Comparison of ENCODE assay signal across 9 mouse cellular contexts in genomic region chr2:84885084-84886055, GRCm38 (mm10). TPM values are rescaled to one million over a fixed set of nuclear protein-coding genes. Genes with fewer than 3 reads are reported as not detected.
DNase-seq lines count a peak whose midpoint lies in the region; ATAC-seq lines count a peak whose summit lies in the region.
"Had no signal": no experiment of that assay in that cellular context is flagged by ENCODE, and none has a peak within 500 bp of the region (broad histone marks: within the 10 kb centered on the region; RNA-seq: fewer than 3 reads in every experiment).

No protein-coding gene starts in this region.

- H3K4me2 ChIP-seq in kidney, embryonic 16.5 days (replicated peaks; ENCODE audit: low read depth, low read length) = peak overlapping the region; percentile 82
- peak overlapping the region; percentile 10 for H3K4me2 ChIP-seq in embryonic facial prominence, embryonic 11.5 days (ENCODE audit: low read depth, low read length)
- H3K4me2 ChIP-seq in hindbrain, embryonic 11.5 days (replicated peaks; ENCODE audit: low read depth, low read length) = peak overlapping the region; percentile 3; the same call in 1 of the 2 replicates
- H3K4me2 ChIP-seq in midbrain, embryonic 14.5 days (ENCODE audit: low read length) = peak overlapping the region; percentile 96

- peaks cover 69% of the 10 kb centered on the region for H3K27me3 ChIP-seq in kidney, embryonic 16.5 days (ENCODE audit: insufficient read depth, low read length)
- H3K27me3 ChIP-seq in embryonic facial prominence, embryonic 11.5 days (ENCODE audit: control insufficient read depth, insufficient read depth, low read length) = peaks cover 71% of the 10 kb centered on the region
- H3K27me3 ChIP-seq in hindbrain, embryonic 11.5 days (ENCODE audit: control insufficient read depth, insufficient read depth, low read length) = peaks cover 83% of the 10 kb centered on the region
- peaks cover 58% of the 10 kb centered on the region for H3K27me3 ChIP-seq in midbrain, embryonic 14.5 days (ENCODE audit: control insufficient read depth, insufficient read depth, low read length)

- no peak for DNase-seq in kidney, adult 8-10 months
- no peak for DNase-seq in embryonic facial prominence, embryonic 11.5 days (ENCODE audit: low spot score)
- peak; percentile 47 for DNase-seq in hindbrain, embryonic 11.5 days (ENCODE audit: low spot score)
- DNase-seq in midbrain, embryonic 14.5 days = peak; percentile 40
- DNase-seq in urinary bladder, adult 2 months (ENCODE audit: low spot score) = no peak
- DNase-seq in cerebellum, postnatal 36 days = no peak
- no peak for DNase-seq in Muller cell, postnatal 12 days (ENCODE audit: inconsistent ontology term)
- DNase-seq: thymus, adult 2 months had no signal

- H3K36me3 ChIP-seq in kidney, embryonic 16.5 days (ENCODE audit: insufficient read depth, low read length) = no peaks in the 10 kb centered on the region
- H3K36me3 ChIP-seq in embryonic facial prominence, embryonic 11.5 days (replicated peaks; ENCODE audit: control insufficient read depth, insufficient read depth, low read depth, low read length) = no peaks in the 10 kb centered on the region
- no peaks in the 10 kb centered on the region for H3K36me3 ChIP-seq in hindbrain, embryonic 11.5 days (ENCODE audit: control insufficient read depth, insufficient read depth, low read length)
- no peaks in the 10 kb centered on the region for H3K36me3 ChIP-seq in midbrain, embryonic 14.5 days (ENCODE audit: control insufficient read depth, insufficient read depth, low read length)

- H3K4me3 ChIP-seq in kidney, embryonic 16.5 days (ENCODE audit: low read length) = peak overlapping the region; percentile 65; the same call in 1 of the 2 replicates
- H3K4me3 ChIP-seq in embryonic facial prominence, embryonic 11.5 days (ENCODE audit: low read depth, low read length) = peak overlapping the region; percentile 61
- H3K4me3 ChIP-seq in hindbrain, embryonic 11.5 days (ENCODE audit: low read depth, low read length) = peak overlapping the region; percentile 41
- peak overlapping the region; percentile 60 for H3K4me3 ChIP-seq in midbrain, embryonic 14.5 days (replicated peaks; ENCODE audit: low read depth, low read length)

- H3K4me1 ChIP-seq in kidney, embryonic 16.5 days (ENCODE audit: insufficient read depth, low read length) = peaks cover 47% of the 10 kb centered on the region
- H3K4me1 ChIP-seq in embryonic facial prominence, embryonic 11.5 days (ENCODE audit: control insufficient read depth, insufficient read depth, low read length) = peaks cover 8% of the 10 kb centered on the region
- H3K4me1 ChIP-seq in hindbrain, embryonic 11.5 days (replicated peaks; ENCODE audit: control insufficient read depth, insufficient read depth, low read length) = peaks cover 18% of the 10 kb centered on the region
- H3K4me1 ChIP-seq in midbrain, embryonic 14.5 days (ENCODE audit: control insufficient read depth, insufficient read depth, low read length) = peaks cover 26% of the 10 kb centered on the region

- no peaks in the 10 kb centered on the region for H3K9me3 ChIP-seq in kidney, embryonic 16.5 days (ENCODE audit: low read length)
- H3K9me3 ChIP-seq in embryonic facial prominence, embryonic 11.5 days (replicated peaks; ENCODE audit: control insufficient read depth, low read length) = no peaks in the 10 kb centered on the region
- H3K9me3 ChIP-seq in hindbrain, embryonic 11.5 days (ENCODE audit: control insufficient read depth, low read length) = no peaks in the 10 kb centered on the region
- no peaks in the 10 kb centered on the region for H3K9me3 ChIP-seq in midbrain, embryonic 14.5 days (ENCODE audit: control insufficient read depth, low read length)

- no peak overlapping the region for H3K9ac ChIP-seq in kidney, embryonic 16.5 days (replicated peaks; ENCODE audit: low read length)
- H3K9ac ChIP-seq in embryonic facial prominence, embryonic 11.5 days (replicated peaks; ENCODE audit: low read length) = no peak overlapping the region
- no peak overlapping the region for H3K9ac ChIP-seq in hindbrain, embryonic 11.5 days (ENCODE audit: low read depth, low read length)
- H3K9ac ChIP-seq in midbrain, embryonic 14.5 days (replicated peaks; ENCODE audit: low read length) = peak overlapping the region; percentile 39; the same call in 1 of the 2 replicates

- no peak overlapping the region for H3K27ac ChIP-seq in kidney, embryonic 16.5 days (ENCODE audit: low read length)
- no peak overlapping the region for H3K27ac ChIP-seq in embryonic facial prominence, embryonic 11.5 days (replicated peaks; ENCODE audit: low read depth, low read length)
- H3K27ac ChIP-seq in hindbrain, embryonic 11.5 days (ENCODE audit: low read depth, low read length) = no peak overlapping the region
- H3K27ac ChIP-seq in midbrain, embryonic 14.5 days (replicated peaks; ENCODE audit: low read depth, low read length) = 0 out of 2 replicates have a peak overlapping the region, but pooled peaks have one; percentile 60

- no peak for ATAC-seq in kidney, embryonic 16.5 days (ENCODE audit: low FRiP score, low TSS enrichment)
- no peak for ATAC-seq in embryonic facial prominence, embryonic 11.5 days (replicated peaks; ENCODE audit: insufficient number of reproducible peaks, low FRiP score, low TSS enrichment, low read depth)
- no peak for ATAC-seq in hindbrain, embryonic 11.5 days (ENCODE audit: low FRiP score)
- no peak for ATAC-seq in midbrain, embryonic 14.5 days (ENCODE audit: low FRiP score, low TSS enrichment)

- 15% methylated on average over 21 of the region's 23 CpGs for WGBS in kidney, embryonic 16.5 days
- 6% methylated on average over 21 of the region's 23 CpGs for WGBS in embryonic facial prominence, embryonic 11.5 days
- 4% methylated on average over 22 of the region's 23 CpGs for whole genome bisulfite sequencing in hindbrain, embryonic 11.5 days
- WGBS in midbrain, embryonic 14.5 days = 10% methylated on average over 22 of the region's 23 CpGs

RNA-seq across cellular contexts. Expression of gene Rtn4rl2, which starts 1.1 kb away (rescaled TPM):
- polyA plus RNA-seq in kidney, embryonic 16.5 days (2015; fragmentation: Nextera tagmentation; extraction: Ambion mirVana) = 1.0 and 1.5 TPM in 2 replicates
- 2.4 and 3.2 TPM in 2 replicates for polyA plus RNA-seq in embryonic facial prominence, embryonic 11.5 days (2014; fragmentation: Nextera tagmentation; extraction: Ambion mirVana)
- 1.9 and 2.8 TPM in 2 replicates for polyA plus RNA-seq in hindbrain, embryonic 11.5 days (2014; fragmentation: Nextera tagmentation; extraction: Ambion mirVana)
- polyA plus RNA-seq in midbrain, embryonic 14.5 days (2014; fragmentation: Nextera tagmentation; extraction: Ambion mirVana) = 4.5 and 5.6 TPM in 2 replicates
- polyA plus RNA-seq in urinary bladder, adult 2 months (2012; rRNA removed) = 1.4 and 1.6 TPM in 2 replicates

RNA-seq across cellular contexts. Expression of gene Slc43a1, which starts 46.7 kb away (rescaled TPM):
- 15.6 and 17.8 TPM in 2 replicates for polyA plus RNA-seq in kidney, embryonic 16.5 days (2015; fragmentation: Nextera tagmentation; extraction: Ambion mirVana)
- 23.1 and 28.0 TPM in 2 replicates for polyA plus RNA-seq in embryonic facial prominence, embryonic 11.5 days (2014; fragmentation: Nextera tagmentation; extraction: Ambion mirVana)
- 14.5 and 19.6 TPM in 2 replicates for polyA plus RNA-seq in hindbrain, embryonic 11.5 days (2014; fragmentation: Nextera tagmentation; extraction: Ambion mirVana)
- polyA plus RNA-seq in midbrain, embryonic 14.5 days (2014; fragmentation: Nextera tagmentation; extraction: Ambion mirVana) = 0.90 and 2.4 TPM in 2 replicates
- polyA plus RNA-seq in urinary bladder, adult 2 months (2012; rRNA removed) = 11.4 and 12.6 TPM in 2 replicates

RNA-seq across cellular contexts. Expression of gene Slc43a3, which starts 51.0 kb away (rescaled TPM):
- 57.4 and 58.0 TPM in 2 replicates for polyA plus RNA-seq in kidney, embryonic 16.5 days (2015; fragmentation: Nextera tagmentation; extraction: Ambion mirVana)
- 37.2 and 38.9 TPM in 2 replicates for polyA plus RNA-seq in embryonic facial prominence, embryonic 11.5 days (2014; fragmentation: Nextera tagmentation; extraction: Ambion mirVana)
- 25.5 and 27.0 TPM in 2 replicates for polyA plus RNA-seq in hindbrain, embryonic 11.5 days (2014; fragmentation: Nextera tagmentation; extraction: Ambion mirVana)
- 1.7 and 4.2 TPM in 2 replicates for polyA plus RNA-seq in midbrain, embryonic 14.5 days (2014; fragmentation: Nextera tagmentation; extraction: Ambion mirVana)
- polyA plus RNA-seq in urinary bladder, adult 2 months (2012; rRNA removed) = 116 and 142 TPM in 2 replicates

RNA-seq across cellular contexts. Expression of gene Timm10, which starts 58.6 kb away (rescaled TPM):
- polyA plus RNA-seq in kidney, embryonic 16.5 days (2015; fragmentation: Nextera tagmentation; extraction: Ambion mirVana) = 60.1 and 66.6 TPM in 2 replicates
- polyA plus RNA-seq in embryonic facial prominence, embryonic 11.5 days (2014; fragmentation: Nextera tagmentation; extraction: Ambion mirVana) = 45.9 and 50.0 TPM in 2 replicates
- 43.1 and 44.2 TPM in 2 replicates for polyA plus RNA-seq in hindbrain, embryonic 11.5 days (2014; fragmentation: Nextera tagmentation; extraction: Ambion mirVana)
- polyA plus RNA-seq in midbrain, embryonic 14.5 days (2014; fragmentation: Nextera tagmentation; extraction: Ambion mirVana) = 58.6 and 80.6 TPM in 2 replicates
- polyA plus RNA-seq in urinary bladder, adult 2 months (2012; rRNA removed) = 35.0 and 47.5 TPM in 2 replicates

Comparison
In these comparisons a context has a peak if more than half of its experiments do, and no peak if none do; other contexts are left out.
1. H3K4me2 ChIP-seq: peak in every context shown above with its lines; median percentile 96 in midbrain, embryonic 14.5 days; 82 in kidney, embryonic 16.5 days; 10 in embryonic facial prominence, embryonic 11.5 days; 3 in hindbrain, embryonic 11.5 days.
2. DNase-seq: peak in hindbrain, embryonic 11.5 days (single experiment) and midbrain, embryonic 14.5 days (single experiment); none in kidney, adult 8-10 months (0 of 2), embryonic facial prominence, embryonic 11.5 days (single experiment), urinary bladder, adult 2 months (single experiment), cerebellum, postnatal 36 days (0 of 2) and Muller cell, postnatal 12 days (single experiment).
3. Peak in every context shown above with its lines, with median percentiles within 50 percentile points of each other: H3K4me3 ChIP-seq.